Mouse (Mus musculus): Measurements from ENCODE around the gene Sgcd. TPM values are rescaled to one million over a fixed set of nuclear protein-coding genes. Genes with fewer than 3 reads are reported as not detected.

The Sgcd gene
- total RNA-seq, 1 experiment, result 1.0 TPM

DNA sequence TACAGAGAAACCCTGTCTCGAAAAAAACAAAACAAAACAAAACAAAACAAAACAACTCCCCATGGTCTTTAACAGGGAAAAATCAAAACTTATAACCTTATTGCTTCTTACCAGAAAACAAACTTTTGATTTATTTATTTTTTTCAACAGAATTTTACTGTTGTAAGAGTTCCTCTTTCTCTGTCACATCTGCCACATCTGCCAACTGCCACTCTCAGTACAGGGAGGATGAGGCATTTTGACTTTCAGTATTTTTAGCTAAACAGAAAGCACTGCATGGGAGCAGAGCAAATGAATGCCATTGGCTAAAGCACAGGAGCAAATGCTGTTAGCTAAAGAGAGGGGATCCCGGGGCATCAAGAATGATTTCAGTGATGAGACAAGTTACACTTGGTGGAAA, 528.6 kb downstream of the Sgcd start:
- Histone ChIP-seq H3K4me1 (ENCODE audit: control insufficient read depth in 2 of 2, insufficient read depth in 2 of 2, low read length in 2 of 2, poor library complexity in 1 of 2) (no peaks in the 10 kb centered on the region), H3K9ac (ENCODE audit: insufficient read depth, low read depth, low read length, poor library complexity, severe bottlenecking) (no peak overlapping the region), H3K4me3 (ENCODE audit: insufficient read depth in 1 of 2, low read depth in 1 of 2, low read length in 2 of 2, poor library complexity in 1 of 2, severe bottlenecking in 1 of 2) (no peak overlapping the region), H3K27ac (ENCODE audit: insufficient read depth, low read depth, low read length, poor library complexity, severe bottlenecking) (no peak overlapping the region), H3K36me3 (ENCODE audit: control insufficient read depth, insufficient read depth, low read length, poor library complexity, severe bottlenecking) (no peaks in the 10 kb centered on the region), H3K9me3 (ENCODE audit: control insufficient read depth, insufficient read depth, low read depth, low read length) (no peaks in the 10 kb centered on the region)
- TF ChIP-seq ZNF384 (IDR thresholded peaks at IDR 0.05; ENCODE audit: low read depth, low read length) (no peak), MAFK (IDR thresholded peaks at IDR 0.05; ENCODE audit: insufficient read depth, low read depth, low read length) (no peak), CHD2 (IDR thresholded peaks at IDR 0.05; ENCODE audit: low read depth, low read length) (no peak), ZC3H11A (IDR thresholded peaks at IDR 0.05; ENCODE audit: borderline replicate concordance, low read depth, low read length) (no peak), HCFC1 (IDR thresholded peaks at IDR 0.05; ENCODE audit: borderline replicate concordance, insufficient read depth, low read length) (no peak)
- in situ Hi-C loops (cut with MboI; ENCODE audit: low sequenced_read_pairs in 2 of 2, unreplicated experiment in 2 of 2), result no loop called here
- DNase-seq (ENCODE audit: low read depth, low spot score), result no peak

DNA sequence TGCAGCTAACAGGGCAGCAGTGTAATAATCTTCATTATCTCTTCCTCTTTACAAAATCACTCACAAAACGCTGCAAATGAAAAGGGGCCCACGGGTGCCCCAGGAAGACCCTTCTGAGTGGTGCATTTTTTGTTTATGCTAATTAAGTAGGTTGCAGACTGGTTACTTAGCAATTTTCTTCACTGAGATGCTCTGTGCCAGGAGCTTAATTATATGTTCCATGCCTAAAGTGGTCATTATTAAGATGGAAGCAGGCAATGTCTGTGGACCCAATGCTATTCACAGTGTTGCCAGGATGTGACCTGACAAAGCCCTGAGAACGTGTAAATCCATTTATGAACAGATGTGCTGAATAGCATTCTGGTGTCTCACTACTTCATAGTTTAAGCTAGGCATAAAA, 529.6 kb downstream of the Sgcd start:
- in situ Hi-C loops (cut with MboI; ENCODE audit: low sequenced_read_pairs in 2 of 2, unreplicated experiment in 2 of 2), result no loop called here
- DNase-seq (ENCODE audit: low read depth, low spot score), result no peak
- Histone ChIP-seq H3K9ac (ENCODE audit: insufficient read depth, low read depth, low read length, poor library complexity, severe bottlenecking) (no peak overlapping the region), H3K27ac (ENCODE audit: insufficient read depth, low read depth, low read length, poor library complexity, severe bottlenecking) (no peak overlapping the region), H3K9me3 (ENCODE audit: control insufficient read depth, insufficient read depth, low read depth, low read length) (no peaks in the 10 kb centered on the region), H3K36me3 (ENCODE audit: control insufficient read depth, insufficient read depth, low read length, poor library complexity, severe bottlenecking) (no peaks in the 10 kb centered on the region), H3K4me1 (ENCODE audit: control insufficient read depth in 2 of 2, insufficient read depth in 2 of 2, low read length in 2 of 2, poor library complexity in 1 of 2) (no peaks in the 10 kb centered on the region), H3K4me3 (ENCODE audit: insufficient read depth in 1 of 2, low read depth in 1 of 2, low read length in 2 of 2, poor library complexity in 1 of 2, severe bottlenecking in 1 of 2) (no peak overlapping the region)
- no peak for TF ChIP-seq MAFK (IDR thresholded peaks at IDR 0.05; ENCODE audit: insufficient read depth, low read depth, low read length)

DNA sequence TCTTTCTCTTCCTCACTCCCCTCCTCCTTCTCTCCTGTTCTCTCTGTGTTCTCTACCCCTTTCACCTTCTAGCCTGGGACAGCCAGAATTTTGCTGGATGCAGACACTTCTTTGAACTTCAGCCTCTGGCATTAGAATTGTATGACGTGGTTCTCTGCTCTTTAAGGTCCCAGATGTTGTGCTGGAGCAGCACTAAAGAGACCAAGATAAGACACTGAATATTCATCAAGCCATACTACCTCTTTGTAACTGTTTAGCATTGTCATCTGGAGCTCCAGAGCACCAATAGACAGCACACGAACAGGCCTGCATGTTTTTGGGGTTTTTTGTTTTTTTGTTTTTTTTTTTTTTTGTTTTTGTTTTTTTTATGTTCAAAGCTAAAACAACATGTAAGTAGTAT, 541.0 kb downstream of the Sgcd start:
- TF ChIP-seq MAFK (IDR thresholded peaks at IDR 0.05; ENCODE audit: insufficient read depth, low read depth, low read length) (no peak), ZNF384 (IDR thresholded peaks at IDR 0.05; ENCODE audit: low read depth, low read length) (no peak), ZC3H11A (IDR thresholded peaks at IDR 0.05; ENCODE audit: borderline replicate concordance, low read depth, low read length) (no peak), HCFC1 (IDR thresholded peaks at IDR 0.05; ENCODE audit: borderline replicate concordance, insufficient read depth, low read length) (no peak)
- no peaks in the 10 kb centered on the region for H3K9me3 ChIP-seq (ENCODE audit: control insufficient read depth, insufficient read depth, low read depth, low read length)
- in situ Hi-C loops (cut with MboI; ENCODE audit: low sequenced_read_pairs in 2 of 2, unreplicated experiment in 2 of 2), result no loop called here
- H3K9ac ChIP-seq (ENCODE audit: insufficient read depth, low read depth, low read length, poor library complexity, severe bottlenecking), result no peak overlapping the region
- H3K36me3 ChIP-seq (ENCODE audit: control insufficient read depth, insufficient read depth, low read length, poor library complexity, severe bottlenecking), result no peaks in the 10 kb centered on the region
- H3K4me3 ChIP-seq (ENCODE audit: insufficient read depth in 1 of 2, low read depth in 1 of 2, low read length in 2 of 2, poor library complexity in 1 of 2, severe bottlenecking in 1 of 2), result no peak overlapping the region
- no peak overlapping the region for H3K27ac ChIP-seq (ENCODE audit: insufficient read depth, low read depth, low read length, poor library complexity, severe bottlenecking)
- H3K4me1 ChIP-seq (ENCODE audit: control insufficient read depth in 2 of 2, insufficient read depth in 2 of 2, low read length in 2 of 2, poor library complexity in 1 of 2), result no peaks in the 10 kb centered on the region
- no peak for DNase-seq (ENCODE audit: low read depth, low spot score)

DNA sequence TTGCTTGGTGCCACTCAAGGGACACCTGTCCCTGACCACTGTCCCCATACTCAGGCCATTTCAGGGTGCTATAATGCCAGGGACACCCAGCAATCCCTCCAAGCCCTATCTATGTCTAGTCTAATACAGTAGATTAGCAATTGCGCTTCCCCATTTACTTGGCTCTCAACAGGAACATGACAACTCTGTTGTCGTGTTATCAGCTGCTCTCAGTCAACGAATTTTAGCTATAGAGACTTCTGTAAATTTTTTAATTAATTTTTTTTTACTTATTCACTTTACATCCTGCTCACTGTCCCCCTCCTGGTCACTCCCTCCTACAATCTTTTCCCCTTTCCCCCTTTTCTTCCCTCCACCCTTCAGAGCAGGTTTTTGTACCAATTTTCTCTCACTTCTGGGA, 542.4 kb downstream of the Sgcd start:
- no peak for TF ChIP-seq MAFK (IDR thresholded peaks at IDR 0.05; ENCODE audit: insufficient read depth, low read depth, low read length)
- no peak for TF ChIP-seq ZC3H11A (IDR thresholded peaks at IDR 0.05; ENCODE audit: borderline replicate concordance, low read depth, low read length)
- TF ChIP-seq CHD2 (IDR thresholded peaks at IDR 0.05; ENCODE audit: low read depth, low read length), result no peak
- no peak for TF ChIP-seq ZNF384 (IDR thresholded peaks at IDR 0.05; ENCODE audit: low read depth, low read length)
- no peak for TF ChIP-seq HCFC1 (IDR thresholded peaks at IDR 0.05; ENCODE audit: borderline replicate concordance, insufficient read depth, low read length)
- in situ Hi-C loops (cut with MboI; ENCODE audit: low sequenced_read_pairs in 2 of 2, unreplicated experiment in 2 of 2), result no loop called here
- H3K9ac ChIP-seq (ENCODE audit: insufficient read depth, low read depth, low read length, poor library complexity, severe bottlenecking), result no peak overlapping the region

DNA sequence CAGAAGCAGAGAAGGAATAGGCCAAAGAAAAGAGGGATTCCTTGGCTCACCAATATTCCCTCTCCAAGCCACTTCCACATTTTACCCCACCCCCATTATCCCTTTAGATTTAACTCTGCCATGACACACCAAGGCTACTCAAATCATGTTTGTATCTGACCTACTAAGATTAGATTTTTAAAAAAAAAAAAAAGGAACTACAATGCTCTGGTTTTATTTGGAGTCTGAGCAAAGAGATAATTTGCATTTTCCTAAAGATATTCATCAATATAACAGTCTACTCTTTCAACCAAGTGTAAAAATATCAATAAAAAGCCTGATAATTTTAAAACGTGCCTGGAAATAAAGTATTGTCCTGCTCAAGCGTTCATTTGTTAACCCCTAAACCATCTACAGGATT, 543.1 kb downstream of the Sgcd start:
- Histone ChIP-seq H3K36me3 (ENCODE audit: control insufficient read depth, insufficient read depth, low read length, poor library complexity, severe bottlenecking) (no peaks in the 10 kb centered on the region), H3K4me3 (ENCODE audit: insufficient read depth in 1 of 2, low read depth in 1 of 2, low read length in 2 of 2, poor library complexity in 1 of 2, severe bottlenecking in 1 of 2) (no peak overlapping the region), H3K4me1 (ENCODE audit: control insufficient read depth in 2 of 2, insufficient read depth in 2 of 2, low read length in 2 of 2, poor library complexity in 1 of 2) (no peaks in the 10 kb centered on the region), H3K9me3 (ENCODE audit: control insufficient read depth, insufficient read depth, low read depth, low read length) (no peaks in the 10 kb centered on the region), H3K9ac (ENCODE audit: insufficient read depth, low read depth, low read length, poor library complexity, severe bottlenecking) (no peak overlapping the region), H3K27ac (ENCODE audit: insufficient read depth, low read depth, low read length, poor library complexity, severe bottlenecking) (no peak overlapping the region)
- TF ChIP-seq ZNF384 (IDR thresholded peaks at IDR 0.05; ENCODE audit: low read depth, low read length) (no peak), ZC3H11A (IDR thresholded peaks at IDR 0.05; ENCODE audit: borderline replicate concordance, low read depth, low read length) (no peak), MAFK (IDR thresholded peaks at IDR 0.05; ENCODE audit: insufficient read depth, low read depth, low read length) (no peak), CHD2 (IDR thresholded peaks at IDR 0.05; ENCODE audit: low read depth, low read length) (no peak), HCFC1 (IDR thresholded peaks at IDR 0.05; ENCODE audit: borderline replicate concordance, insufficient read depth, low read length) (no peak)
- in situ Hi-C loops (cut with MboI; ENCODE audit: low sequenced_read_pairs in 2 of 2, unreplicated experiment in 2 of 2), result no loop called here
- no peak for DNase-seq (ENCODE audit: low read depth, low spot score)

More for the DNA sequence above, 542.4 kb downstream of the Sgcd start:
- Histone ChIP-seq H3K9me3 (ENCODE audit: control insufficient read depth, insufficient read depth, low read depth, low read length) (no peaks in the 10 kb centered on the region), H3K36me3 (ENCODE audit: control insufficient read depth, insufficient read depth, low read length, poor library complexity, severe bottlenecking) (no peaks in the 10 kb centered on the region), H3K4me1 (ENCODE audit: control insufficient read depth in 2 of 2, insufficient read depth in 2 of 2, low read length in 2 of 2, poor library complexity in 1 of 2) (no peaks in the 10 kb centered on the region), H3K4me3 (ENCODE audit: insufficient read depth in 1 of 2, low read depth in 1 of 2, low read length in 2 of 2, poor library complexity in 1 of 2, severe bottlenecking in 1 of 2) (no peak overlapping the region), H3K27ac (ENCODE audit: insufficient read depth, low read depth, low read length, poor library complexity, severe bottlenecking) (no peak overlapping the region)
- no peak for DNase-seq (ENCODE audit: low read depth, low spot score)
